Mouse (Mus musculus) right cerebral cortex, postnatal 10 days (tissue): ENCODE measurements around the gene Panx1.

Experiments
- DNase-seq, 2 experiments: peaks; one replicate each; pipeline ENCODE4 v3.0.0; 2021; ENCODE audit warnings: low spot score in 2 of 2

Gene Panx1

GRCm38 (mm10) chr9:14970805-14971525 is 74.3 kb downstream of the Panx1 start:
- DNase-seq: no peak

- no peak for DNase-seq
Measured at GRCm38 (mm10) chr9:14970211-14970610, 75.1 kb downstream of the Panx1 start.

GRCm38 (mm10) chr9:14967598-14967997 is 77.7 kb downstream of the Panx1 start:
- no peak for DNase-seq

GRCm38 (mm10) chr9:14966787-14967186 is 78.5 kb downstream of the Panx1 start:
- DNase-seq: no peak

GRCm38 (mm10) chr9:14965368-14965767 is 79.9 kb downstream of the Panx1 start:
- no peak for DNase-seq

- DNase-seq: no peak
Measured at GRCm38 (mm10) chr9:14962769-14963168, 82.5 kb downstream of the Panx1 start.

GRCm38 (mm10) chr9:14954659-14955058 is 90.6 kb downstream of the Panx1 start:
- no peak for DNase-seq
